Mouse (Mus musculus) adrenal gland, adult 2 months (tissue): ENCODE results near the gene Gm20521. TPM values are rescaled to one million over a fixed set of nuclear protein-coding genes. Genes with fewer than 3 reads are reported as not detected.

Experiments
- DNase-seq: peaks from one replicate; pipeline ENCODE4 v3.0.0; 2021
- long read RNA-seq: library from polyadenylated mRNA; stranded (forward); transcript quantifications from one replicate; pipeline ENCODE4 v2.0.0, GENCODE M21; 2021
- polyA plus RNA-seq: library from polyadenylated mRNA; depleted of rRNA; stranded (reverse); fragments of >200 nt; gene quantifications from 2 replicates; pipeline ENCODE4 v1.2.3, GENCODE M21; 2012; rRNA removed
- total RNA-seq, 2 experiments: library from RNA; stranded (reverse); gene quantifications; 2 replicates each; pipeline ENCODE4 v1.2.3; 2021

Gm20521 gene
- total RNA-seq (1 to 10 TPM in 1 of 2 experiments, not detected in 1; 7.1 TPM), polyA plus RNA-seq (37.6 and 42.4 TPM in 2 replicates)
- long read RNA-seq, partial matches to known transcripts, result 2 of 10 reads
- long read RNA-seq, other reads (novel, unspliced or antisense), result 8 of 10 reads

- peak; percentile 92 for DNase-seq
Measured at GRCm38 (mm10) chr14:54883154-54884021, at the start of gene Gm20521, which contains the start of gene Bcl2l2. Gene Gm20521 (plus strand): TSS chr14:54883441. Gene Bcl2l2 (plus strand): TSS chr14:54883377.

- DNase-seq, result peak; percentile 64
Measured at GRCm38 (mm10) chr14:54843461-54843860, 39.8 kb upstream of the Gm20521 start.

- DNase-seq, result no peak
Measured at GRCm38 (mm10) chr14:54855726-54856125, 27.5 kb upstream of the Gm20521 start.

GRCm38 (mm10) chr14:54856703-54857102 is 26.5 kb upstream of the Gm20521 start:
- DNase-seq, result no peak

- no peak for DNase-seq
Measured at GRCm38 (mm10) chr14:54857891-54858290, 25.4 kb upstream of the Gm20521 start.

- DNase-seq, result peak; percentile 52
Measured at GRCm38 (mm10) chr14:54860511-54860910, 22.7 kb upstream of the Gm20521 start.

- DNase-seq, result peak; percentile 96
Measured at GRCm38 (mm10) chr14:54863501-54864312, 19.5 kb upstream of the Gm20521 start.

GRCm38 (mm10) chr14:54864313-54865036 is 18.8 kb upstream of the Gm20521 start:
- DNase-seq, result no peak

- DNase-seq, result no peak
Measured at GRCm38 (mm10) chr14:54865626-54866025, 17.6 kb upstream of the Gm20521 start.

- DNase-seq, result no peak
Measured at GRCm38 (mm10) chr14:54866268-54866667, 17.0 kb upstream of the Gm20521 start.

GRCm38 (mm10) chr14:54866936-54867335 is 16.3 kb upstream of the Gm20521 start:
- DNase-seq, result no peak

GRCm38 (mm10) chr14:54868026-54868425 is 15.2 kb upstream of the Gm20521 start:
- no peak for DNase-seq

- DNase-seq, result no peak
Measured at GRCm38 (mm10) chr14:54870861-54871260, 12.4 kb upstream of the Gm20521 start, which contains the start of gene Homez. Gene Homez (minus strand): TSS chr14:54870961.

- no peak for DNase-seq
Measured at GRCm38 (mm10) chr14:54874165-54874564, 9.1 kb upstream of the Gm20521 start.

- no peak for DNase-seq
Measured at GRCm38 (mm10) chr14:54875844-54876538, 7.2 kb upstream of the Gm20521 start.

GRCm38 (mm10) chr14:54876539-54877047 is 6.6 kb upstream of the Gm20521 start:
- DNase-seq, result peak; percentile 97

GRCm38 (mm10) chr14:54877048-54877715 is 6.1 kb upstream of the Gm20521 start, which contains the start of gene Ppp1r3e:
Gene Ppp1r3e (minus strand): TSS chr14:54877550.
- DNase-seq, result peak; percentile 91

- DNase-seq, result no peak
Measured at GRCm38 (mm10) chr14:54884022-54884712, 926 bp downstream of the Gm20521 start.

- DNase-seq, result no peak
Measured at GRCm38 (mm10) chr14:54885309-54885708, 2.1 kb downstream of the Gm20521 start.

- no peak for DNase-seq
Measured at GRCm38 (mm10) chr14:54892200-54892599, 9.0 kb downstream of the Gm20521 start, which contains the start of gene Pabpn1. Gene Pabpn1 (plus strand): TSS chr14:54892500.
